In genomic region chr3:96235836-96236235, GRCm38 (mm10) we compare ENCODE assay signal across 28 mouse cellular contexts. TPM values are rescaled to one million over a fixed set of nuclear protein-coding genes. Genes with fewer than 3 reads are reported as not detected.
DNase-seq lines count a peak whose midpoint lies in the region; ATAC-seq and TF ChIP-seq lines count a peak whose summit lies in the region.
"Had no signal": no experiment of that assay in that cellular context is flagged by ENCODE, and none has a peak within 500 bp of the region (broad histone marks: within the 10 kb centered on the region; RNA-seq: fewer than 3 reads in every experiment).

No protein-coding gene starts in this region.

- TF ChIP-seq RAD21 in MEL (IDR thresholded peaks at IDR 0.05; ENCODE audit: low read depth, low read length): no peak

- H3K79me2 ChIP-seq in MEL (ENCODE audit: control insufficient read depth, insufficient read depth, low read length, poor library complexity): peaks cover 4% of the 10 kb centered on the region; the same call in 1 of the 2 replicates

- ATAC-seq in kidney, embryonic 15.5 days (replicated peaks; ENCODE audit: low FRiP score): no peak
- ATAC-seq in liver, embryonic 14.5 days (ENCODE audit: insufficient read depth): no peak
- no peak for ATAC-seq in liver, postnatal 0 days
- no peak for ATAC-seq in liver, embryonic 15.5 days (ENCODE audit: insufficient read depth)
- ATAC-seq: forebrain, embryonic 14.5 days; inflammation-experienced regulatory T-cells, adult 6 months had no signal

- peak overlapping the region; percentile 56; the same call in 1 of the 2 replicates for H3K4me2 ChIP-seq in kidney, embryonic 15.5 days
- peak overlapping the region; percentile 92 for H3K4me2 ChIP-seq in liver, embryonic 14.5 days (ENCODE audit: low read depth)
- no peak overlapping the region for H3K4me2 ChIP-seq in liver, postnatal 0 days (ENCODE audit: low read depth, low read length)
- peak overlapping the region; percentile 75 for H3K4me2 ChIP-seq in liver, embryonic 15.5 days
- H3K4me2 ChIP-seq: embryonic facial prominence, embryonic 15.5 days; hindbrain, embryonic 13.5 days had no signal

- TF ChIP-seq CTCF in liver, embryonic 14.5 days (IDR thresholded peaks at IDR 0.05; ENCODE audit: low read depth): no peak
- no peak for TF ChIP-seq CTCF in liver, postnatal 0 days (IDR thresholded peaks at IDR 0.05; ENCODE audit: low read depth)
- no peak for TF ChIP-seq CTCF in MEL (IDR thresholded peaks at IDR 0.05 in 2 of 3, conservative IDR thresholded peaks at IDR 0.05 in 1 of 3; ENCODE audit: control insufficient read depth in 1 of 3, insufficient read depth in 1 of 3, low read depth in 2 of 3, low read length in 3 of 3, poor library complexity in 1 of 3, severe bottlenecking in 1 of 3)

- 39% methylated on average over 3 of the region's 3 CpGs for WGBS in kidney, embryonic 15.5 days
- 68% methylated on average over 3 of the region's 3 CpGs for WGBS in liver, embryonic 14.5 days (ENCODE audit: insufficient replicate concordance)
- WGBS in liver, postnatal 0 days (ENCODE audit: insufficient replicate concordance): 72% methylated on average over 3 of the region's 3 CpGs
- 75% methylated on average over 3 of the region's 3 CpGs for WGBS in liver, embryonic 15.5 days (ENCODE audit: insufficient replicate concordance)

- no peak overlapping the region for H3K9ac ChIP-seq in kidney, embryonic 15.5 days
- H3K9ac ChIP-seq in liver, embryonic 14.5 days (replicated peaks): 0 out of 2 replicates have a peak overlapping the region, but pooled peaks have one; percentile 23
- H3K9ac ChIP-seq in liver, postnatal 0 days (replicated peaks): no peak overlapping the region; the same call in 1 of the 2 replicates
- no peak overlapping the region for H3K9ac ChIP-seq in MEL (ENCODE audit: control insufficient read depth, low read depth, low read length, poor library complexity, severe bottlenecking)
- peak overlapping the region; percentile 19 for H3K9ac ChIP-seq in liver, embryonic 15.5 days
- H3K9ac ChIP-seq: embryonic facial prominence, embryonic 15.5 days; hindbrain, embryonic 13.5 days; lung, embryonic 15.5 days had no signal

- no peaks in the 10 kb centered on the region for H3K27me3 ChIP-seq in kidney, embryonic 15.5 days
- H3K27me3 ChIP-seq in liver, embryonic 14.5 days (ENCODE audit: control insufficient read depth, insufficient read depth, low read length): no peaks in the 10 kb centered on the region
- no peaks in the 10 kb centered on the region for H3K27me3 ChIP-seq in liver, postnatal 0 days (ENCODE audit: insufficient read depth, low read length)
- H3K27me3 ChIP-seq in MEL (ENCODE audit: control insufficient read depth in 1 of 2, insufficient read depth in 2 of 2, low read length in 2 of 2): no peaks in the 10 kb centered on the region
- H3K27me3 ChIP-seq in liver, embryonic 15.5 days: no peaks in the 10 kb centered on the region
- H3K27me3 ChIP-seq: embryonic facial prominence, embryonic 15.5 days; hindbrain, embryonic 13.5 days; lung, embryonic 15.5 days had no signal

- TF ChIP-seq POLR2A in MEL (IDR thresholded peaks at IDR 0.05; ENCODE audit: control insufficient read depth in 1 of 2, insufficient read depth in 1 of 2, low read depth in 1 of 2, low read length in 2 of 2, poor library complexity in 1 of 2): no peak

- no peaks in the 10 kb centered on the region for H3K9me3 ChIP-seq in kidney, embryonic 15.5 days (replicated peaks)
- H3K9me3 ChIP-seq in liver, embryonic 14.5 days (ENCODE audit: control insufficient read depth, low read length): no peaks in the 10 kb centered on the region
- no peaks in the 10 kb centered on the region for H3K9me3 ChIP-seq in liver, postnatal 0 days (ENCODE audit: low read length)
- no peaks in the 10 kb centered on the region for H3K9me3 ChIP-seq in MEL (replicated peaks; ENCODE audit: insufficient read depth, low read length)
- no peaks in the 10 kb centered on the region for H3K9me3 ChIP-seq in liver, embryonic 15.5 days (replicated peaks)
- H3K9me3 ChIP-seq: embryonic facial prominence, embryonic 15.5 days; hindbrain, embryonic 13.5 days; lung, embryonic 15.5 days had no signal

- H3K4me3 ChIP-seq in kidney, embryonic 15.5 days (replicated peaks): no peak overlapping the region
- peak overlapping the region; percentile 15 to 73; a peak in 2 of 4 replicates for H3K4me3 ChIP-seq in liver, embryonic 14.5 days (ENCODE audit: insufficient read depth in 1 of 2, low read depth in 2 of 2, low read length in 2 of 2)
- no peak overlapping the region for H3K4me3 ChIP-seq in liver, postnatal 0 days (ENCODE audit: low read depth, low read length)
- H3K4me3 ChIP-seq in MEL (ENCODE audit: control insufficient read depth in 1 of 2, insufficient read depth in 1 of 2, low read depth in 2 of 2, low read length in 2 of 2): no peak overlapping the region
- H3K4me3 ChIP-seq in liver, embryonic 15.5 days (replicated peaks): peak overlapping the region; percentile 65
- H3K4me3 ChIP-seq: embryonic facial prominence, embryonic 15.5 days; gastrocnemius, adult 2 months; hindbrain, embryonic 13.5 days; lung, embryonic 15.5 days had no signal

- TF ChIP-seq EP300 in liver, embryonic 14.5 days (IDR thresholded peaks at IDR 0.05; ENCODE audit: low read depth): no peak
- no peak for TF ChIP-seq EP300 in liver, postnatal 0 days (IDR thresholded peaks at IDR 0.05; ENCODE audit: low read depth)
- no peak for TF ChIP-seq EP300 in MEL (IDR thresholded peaks at IDR 0.05; ENCODE audit: low read depth in 1 of 2, low read length in 2 of 2)

- peak overlapping the region; percentile 91; the same call in 1 of the 2 replicates for H3K27ac ChIP-seq in kidney, embryonic 15.5 days
- H3K27ac ChIP-seq in liver, embryonic 14.5 days: peak overlapping the region; percentile 23
- no peak overlapping the region for H3K27ac ChIP-seq in liver, postnatal 0 days (ENCODE audit: low read depth)
- H3K27ac ChIP-seq in MEL (ENCODE audit: control insufficient read depth, low read depth, low read length): no peak overlapping the region
- H3K27ac ChIP-seq in liver, embryonic 15.5 days (replicated peaks): peak overlapping the region; percentile 95
- H3K27ac ChIP-seq: embryonic facial prominence, embryonic 15.5 days; gastrocnemius, adult 2 months; hindbrain, embryonic 13.5 days; lung, embryonic 15.5 days had no signal

- H3K36me3 ChIP-seq in kidney, embryonic 15.5 days: no peaks in the 10 kb centered on the region
- no peaks in the 10 kb centered on the region for H3K36me3 ChIP-seq in liver, embryonic 14.5 days (replicated peaks; ENCODE audit: control insufficient read depth, insufficient read depth, low read depth)
- H3K36me3 ChIP-seq in liver, postnatal 0 days (replicated peaks; ENCODE audit: insufficient read depth, low read length): no peaks in the 10 kb centered on the region
- peaks cover 0 to 23% of the 10 kb centered on the region in 2 experiments; a peak in 2 of 4 replicates for H3K36me3 ChIP-seq in MEL (ENCODE audit: control insufficient read depth in 1 of 2, insufficient read depth in 2 of 2, low read length in 2 of 2)
- H3K36me3 ChIP-seq in liver, embryonic 15.5 days (replicated peaks): no peaks in the 10 kb centered on the region
- H3K36me3 ChIP-seq: embryonic facial prominence, embryonic 15.5 days; hindbrain, embryonic 13.5 days; lung, embryonic 15.5 days had no signal

- peaks cover 26% of the 10 kb centered on the region for H3K4me1 ChIP-seq in kidney, embryonic 15.5 days
- peaks cover 4 to 13% of the 10 kb centered on the region in 2 experiments for H3K4me1 ChIP-seq in liver, embryonic 14.5 days (replicated peaks; ENCODE audit: control insufficient read depth in 2 of 2, insufficient read depth in 2 of 2, low read length in 1 of 2)
- peaks cover 18% of the 10 kb centered on the region for H3K4me1 ChIP-seq in liver, postnatal 0 days (ENCODE audit: insufficient read depth)
- peaks cover 8 to 24% of the 10 kb centered on the region in 2 experiments for H3K4me1 ChIP-seq in MEL (ENCODE audit: control insufficient read depth in 1 of 2, insufficient read depth in 2 of 2, low read length in 2 of 2)
- peaks cover 32% of the 10 kb centered on the region for H3K4me1 ChIP-seq in liver, embryonic 15.5 days (replicated peaks)

- DNase-seq in kidney, adult 18-20 months: no peak
- no peak for DNase-seq in liver, embryonic 14.5 days (ENCODE audit: low read depth in 3 of 3, low spot score in 3 of 3)
- DNase-seq in liver, postnatal 0 days: no peak
- DNase-seq in MEL (ENCODE audit: low read depth, low spot score): peak; percentile 46
- DNase-seq in right cerebral cortex, postnatal 10 days (ENCODE audit: low spot score in 2 of 2): no peak
- DNase-seq: adrenal gland, postnatal 10 days; cerebellum, adult 2 months; cerebellum, postnatal 25 days; gastrocnemius, adult 2 months; kidney, adult 2 months; kidney, postnatal 25 days; lung, postnatal 36 days; thymus, adult 18-20 months; thymus, postnatal 4 days had no signal

RNA-seq across cellular contexts. Expression of gene Hist2h3c2, which starts 3.1 kb away (rescaled TPM):
- polyA plus RNA-seq in kidney, embryonic 15.5 days (2015; fragmentation: Nextera tagmentation; extraction: Ambion mirVana): 7.9 TPM in 2 replicates
- polyA plus RNA-seq in liver, embryonic 14.5 days (2012; rRNA removed): 91.6 and 122 TPM in 2 replicates
- 13.6 and 14.6 TPM in 2 replicates for polyA plus RNA-seq in liver, embryonic 14.5 days (2014; fragmentation: Nextera tagmentation; extraction: Ambion mirVana)
- 5.0 and 8.1 TPM in 2 replicates for polyA plus RNA-seq in liver, postnatal 0 days (2015; fragmentation: Nextera tagmentation; extraction: Ambion mirVana)
- total RNA-seq in MEL (2012; rRNA removed): 2,744 and 3,348 TPM in 2 replicates
- polyA plus RNA-seq in MEL (2012; ENCODE audit: insufficient read depth in 1 of 2, insufficient read length in 2 of 2, low read depth in 1 of 2, low replicate concordance in 2 of 2, missing spikeins in 1 of 2): 1,000 to 10,000 TPM in 1 of 2 experiments, 1 to 10 TPM in 1; 8.2 to 1,897 TPM
- 10.8 and 13.6 TPM in 2 replicates for polyA plus RNA-seq in liver, embryonic 15.5 days (2015; fragmentation: Nextera tagmentation; extraction: Ambion mirVana)

RNA-seq across cellular contexts. Expression of gene Hist2h2aa2, which starts 4.2 kb away (rescaled TPM):
- 42.2 and 50.0 TPM in 2 replicates for polyA plus RNA-seq in kidney, embryonic 15.5 days (2015; fragmentation: Nextera tagmentation; extraction: Ambion mirVana)
- polyA plus RNA-seq in liver, embryonic 14.5 days (2012; rRNA removed): 32.9 and 34.5 TPM in 2 replicates
- 34.2 and 39.0 TPM in 2 replicates for polyA plus RNA-seq in liver, embryonic 14.5 days (2014; fragmentation: Nextera tagmentation; extraction: Ambion mirVana)
- 224 and 229 TPM in 2 replicates for polyA plus RNA-seq in liver, postnatal 0 days (2015; fragmentation: Nextera tagmentation; extraction: Ambion mirVana)
- total RNA-seq in MEL (2012; rRNA removed): 11,232 and 13,053 TPM in 2 replicates
- 10 to 100 TPM in 1 of 2 experiments, not detected in 1; 18.4 TPM for polyA plus RNA-seq in MEL (2012; ENCODE audit: insufficient read depth in 1 of 2, insufficient read length in 2 of 2, low read depth in 1 of 2, low replicate concordance in 2 of 2, missing spikeins in 1 of 2)
- polyA plus RNA-seq in liver, embryonic 15.5 days (2015; fragmentation: Nextera tagmentation; extraction: Ambion mirVana): 54.8 and 64.9 TPM in 2 replicates

RNA-seq across cellular contexts. Expression of gene Hist2h2aa1, which starts 9.5 kb away (rescaled TPM):
- polyA plus RNA-seq in kidney, embryonic 15.5 days (2015; fragmentation: Nextera tagmentation; extraction: Ambion mirVana): 28.0 and 29.7 TPM in 2 replicates
- 45.7 and 46.3 TPM in 2 replicates for polyA plus RNA-seq in liver, embryonic 14.5 days (2012; rRNA removed)
- polyA plus RNA-seq in liver, embryonic 14.5 days (2014; fragmentation: Nextera tagmentation; extraction: Ambion mirVana): 32.0 TPM in 2 replicates
- polyA plus RNA-seq in liver, postnatal 0 days (2015; fragmentation: Nextera tagmentation; extraction: Ambion mirVana): 107 and 123 TPM in 2 replicates
- total RNA-seq in MEL (2012; rRNA removed): 3,456 and 4,103 TPM in 2 replicates
- polyA plus RNA-seq in MEL (2012; ENCODE audit: insufficient read depth in 1 of 2, insufficient read length in 2 of 2, low read depth in 1 of 2, low replicate concordance in 2 of 2, missing spikeins in 1 of 2): 1 to 10 TPM in 1 of 2 experiments, not detected in 1; 1.5 TPM
- polyA plus RNA-seq in liver, embryonic 15.5 days (2015; fragmentation: Nextera tagmentation; extraction: Ambion mirVana): 31.3 and 45.2 TPM in 2 replicates

RNA-seq across cellular contexts. Expression of gene Hist2h3c1, which starts 10.6 kb away (rescaled TPM):
- polyA plus RNA-seq in kidney, embryonic 15.5 days (2015; fragmentation: Nextera tagmentation; extraction: Ambion mirVana): 0.55 and 1.2 TPM in 2 replicates
- 2.4 and 3.6 TPM in 2 replicates for polyA plus RNA-seq in liver, embryonic 14.5 days (2012; rRNA removed)
- 2.6 and 5.7 TPM in 2 replicates for polyA plus RNA-seq in liver, embryonic 14.5 days (2014; fragmentation: Nextera tagmentation; extraction: Ambion mirVana)
- polyA plus RNA-seq in liver, postnatal 0 days (2015; fragmentation: Nextera tagmentation; extraction: Ambion mirVana): 0.78 and 1.5 TPM in 2 replicates
- total RNA-seq in MEL (2012; rRNA removed): 1.3 and 1.5 TPM in 2 replicates
- not detected for polyA plus RNA-seq in MEL (2012; ENCODE audit: insufficient read depth in 1 of 2, insufficient read length in 2 of 2, low read depth in 1 of 2, low replicate concordance in 2 of 2, missing spikeins in 1 of 2)
- polyA plus RNA-seq in liver, embryonic 15.5 days (2015; fragmentation: Nextera tagmentation; extraction: Ambion mirVana): 2.5 and 3.2 TPM in 2 replicates
- total RNA-seq: gastrocnemius, adult 2 months; heart, adult 8-10 months; heart, postnatal 25 days; left cerebral cortex, postnatal 14 days; midbrain, postnatal 0 days had no signal
- polyA plus RNA-seq: cerebellum, adult 2 months; forebrain, embryonic 14.5 days; frontal cortex, adult 2 months; heart, embryonic 14.5 days; inflammation-experienced regulatory T-cells, adult 6 months; kidney, adult 2 months; small intestine, adult 2 months had no signal

RNA-seq across cellular contexts. Expression of gene Hist2h2be, which starts 14.9 kb away (rescaled TPM):
- polyA plus RNA-seq in kidney, embryonic 15.5 days (2015; fragmentation: Nextera tagmentation; extraction: Ambion mirVana): 12.2 and 12.6 TPM in 2 replicates
- 8.7 and 8.9 TPM in 2 replicates for polyA plus RNA-seq in liver, embryonic 14.5 days (2012; rRNA removed)
- 6.4 and 9.1 TPM in 2 replicates for polyA plus RNA-seq in liver, embryonic 14.5 days (2014; fragmentation: Nextera tagmentation; extraction: Ambion mirVana)
- 4.1 and 4.9 TPM in 2 replicates for polyA plus RNA-seq in liver, postnatal 0 days (2015; fragmentation: Nextera tagmentation; extraction: Ambion mirVana)
- total RNA-seq in MEL (2012; rRNA removed): 1.6 and 1.8 TPM in 2 replicates
- 1 to 10 TPM in 1 of 2 experiments, not detected in 1; 3.2 TPM for polyA plus RNA-seq in MEL (2012; ENCODE audit: insufficient read depth in 1 of 2, insufficient read length in 2 of 2, low read depth in 1 of 2, low replicate concordance in 2 of 2, missing spikeins in 1 of 2)
- polyA plus RNA-seq in liver, embryonic 15.5 days (2015; fragmentation: Nextera tagmentation; extraction: Ambion mirVana): 6.5 and 7.7 TPM in 2 replicates

Comparison
In these comparisons a context has a peak if more than half of its experiments do, and no peak if none do; other contexts are left out.
1. H3K27ac ChIP-seq: peak in kidney, embryonic 15.5 days (single experiment), liver, embryonic 14.5 days (single experiment) and liver, embryonic 15.5 days (single experiment); none in liver, postnatal 0 days (single experiment) and MEL (single experiment).
2. H3K4me3 ChIP-seq: peak in liver, embryonic 14.5 days (2 of 2) and liver, embryonic 15.5 days (single experiment); none in kidney, embryonic 15.5 days (single experiment), liver, postnatal 0 days (single experiment) and MEL (0 of 2).
3. H3K9ac ChIP-seq: peak in liver, embryonic 14.5 days (single experiment) and liver, embryonic 15.5 days (single experiment); none in kidney, embryonic 15.5 days (single experiment), liver, postnatal 0 days (single experiment) and MEL (single experiment).
4. RNA of gene Hist2h2aa1, which starts 9.5 kb away (polyA plus RNA-seq): 107 to 123 TPM in liver, postnatal 0 days, 32.0 to 46.3 TPM in liver, embryonic 14.5 days, 31.3 to 45.2 TPM in liver, embryonic 15.5 days and 28.0 to 29.7 TPM in kidney, embryonic 15.5 days; 1.5 TPM in MEL; every median in the first group is over 10 times any median in the second.